Mouse (Mus musculus): ENCODE measurements at regions not wholly inside any gene's neighbourhood (a gene's known extent, or its start where the extent isn't known, plus 50 kb on each side); places are given as distances from the start of the nearest gene placed in this dataset.
"Not testable (repeated sequence)": the region's sequence is repeated elsewhere in the genome, so short reads cannot be mapped to it uniquely, and the experiment has no call there.

DNA sequence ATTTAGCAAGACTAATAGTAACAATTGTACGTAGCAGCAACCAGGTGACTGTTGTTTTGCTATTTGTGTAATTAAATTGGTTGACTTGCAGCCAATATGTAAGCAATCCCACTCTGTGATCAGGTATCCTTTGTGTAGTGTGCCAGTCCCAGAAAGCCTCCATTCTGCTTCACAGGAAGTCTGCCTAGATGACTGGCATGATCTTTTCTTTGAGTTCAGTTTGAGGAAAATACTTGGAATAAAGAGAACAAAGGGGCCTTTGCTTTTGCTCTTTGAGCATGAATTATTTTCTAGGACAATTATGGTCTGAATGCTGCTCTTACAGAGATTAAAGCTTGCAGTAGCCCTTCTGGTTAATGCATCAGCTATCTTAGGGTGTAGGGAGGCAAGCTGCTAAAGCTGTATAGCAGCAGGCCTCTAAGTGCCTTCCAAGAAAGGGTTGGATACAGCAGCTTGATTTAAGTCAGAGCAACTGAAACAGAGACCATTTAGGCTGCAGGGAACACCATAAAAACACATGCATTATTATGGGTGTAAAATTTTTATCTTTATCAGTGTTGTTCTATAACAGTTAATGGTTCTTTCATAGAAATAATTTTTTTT lies 271.3 kb upstream of the Slc39a10 start:
- no peaks in the 10 kb centered on the region for H3K9me3 ChIP-seq (ENCODE audit: control insufficient read depth, low read length)
- no peaks in the 10 kb centered on the region for H3K27me3 ChIP-seq (ENCODE audit: control insufficient read depth, insufficient read depth, low read length)
- no peak overlapping the region for H3K9ac ChIP-seq (replicated peaks)
- DNase-seq (ENCODE audit: low read depth in 3 of 3, low spot score in 3 of 3): no peak
- H3K4me2 ChIP-seq (ENCODE audit: low read depth): no peak overlapping the region
- WGBS (ENCODE audit: insufficient replicate concordance): 38% methylated on average over 1 of the region's 1 CpGs
- TF ChIP-seq CTCF (IDR thresholded peaks at IDR 0.05; ENCODE audit: low read depth) (no peak), EP300 (IDR thresholded peaks at IDR 0.05; ENCODE audit: low read depth) (no peak)
- H3K4me1 ChIP-seq (replicated peaks; ENCODE audit: control insufficient read depth in 2 of 2, insufficient read depth in 2 of 2, low read length in 1 of 2): no peaks in the 10 kb centered on the region
- no peak for ATAC-seq (ENCODE audit: insufficient read depth)
- H3K4me3 ChIP-seq (ENCODE audit: insufficient read depth in 1 of 2, low read depth in 2 of 2, low read length in 2 of 2): no peak overlapping the region
- H3K27ac ChIP-seq: no peak overlapping the region
- H3K36me3 ChIP-seq (replicated peaks; ENCODE audit: control insufficient read depth, insufficient read depth, low read depth): no peaks in the 10 kb centered on the region

DNA sequence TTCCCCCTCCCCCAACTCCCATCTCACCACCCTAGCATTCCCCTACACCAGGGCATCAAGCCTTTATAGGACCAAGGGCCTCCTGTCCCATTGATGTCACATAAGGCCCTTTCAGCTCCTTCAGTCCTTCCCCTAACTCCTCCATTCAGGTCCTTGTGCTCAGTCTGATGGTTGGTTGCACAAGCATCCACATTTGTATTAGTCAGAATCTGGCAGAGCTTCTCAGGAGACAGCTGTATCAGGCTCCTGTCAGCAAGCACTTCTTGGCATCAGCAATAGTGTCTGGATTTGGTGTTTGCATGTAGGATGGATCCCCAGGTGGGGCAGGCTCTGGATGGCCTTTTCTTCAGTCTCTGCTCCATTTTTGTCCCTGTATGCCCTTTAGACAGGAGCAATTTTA lies 237.4 kb upstream of the Slc39a10 start:
- not testable (repeated sequence) for H3K4me2 ChIP-seq (ENCODE audit: low read depth); ATAC-seq (ENCODE audit: insufficient read depth); H3K27ac ChIP-seq; H3K4me3 ChIP-seq (ENCODE audit: insufficient read depth in 1 of 2, low read depth in 2 of 2, low read length in 2 of 2); H3K4me1 ChIP-seq (replicated peaks; ENCODE audit: control insufficient read depth in 2 of 2, insufficient read depth in 2 of 2, low read length in 1 of 2); H3K9ac ChIP-seq (replicated peaks); DNase-seq (ENCODE audit: low read depth in 3 of 3, low spot score in 3 of 3); H3K27me3 ChIP-seq (ENCODE audit: control insufficient read depth, insufficient read depth, low read length); H3K9me3 ChIP-seq (ENCODE audit: control insufficient read depth, low read length); H3K36me3 ChIP-seq (replicated peaks; ENCODE audit: control insufficient read depth, insufficient read depth, low read depth)

DNA sequence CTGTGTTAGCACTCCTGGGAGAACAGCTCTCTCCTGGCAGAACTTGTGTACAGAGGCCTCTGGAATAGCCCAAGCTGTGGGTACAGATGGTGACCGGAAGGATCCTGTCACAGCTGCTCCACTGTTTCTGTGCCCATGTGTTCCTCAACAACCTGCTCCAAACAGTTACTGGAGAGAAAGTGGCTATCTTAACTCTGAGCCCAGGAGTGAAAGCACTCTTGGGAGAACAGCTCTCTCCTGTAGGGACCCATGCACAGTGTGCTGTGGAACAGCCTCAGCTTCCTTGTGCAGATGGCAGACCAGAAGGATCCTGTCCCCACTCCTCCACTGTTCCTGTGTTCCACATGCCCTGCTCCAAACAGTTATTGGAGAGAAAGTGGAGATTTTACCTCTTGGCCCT lies 227.0 kb upstream of the Slc39a10 start:
- H3K27me3 ChIP-seq (ENCODE audit: control insufficient read depth, insufficient read depth, low read length): no peaks in the 10 kb centered on the region
- DNase-seq (ENCODE audit: low read depth in 3 of 3, low spot score in 3 of 3) (no peak), ATAC-seq (ENCODE audit: insufficient read depth) (no peak)
- H3K4me3 ChIP-seq (ENCODE audit: insufficient read depth in 1 of 2, low read depth in 2 of 2, low read length in 2 of 2): no peak overlapping the region
- no peaks in the 10 kb centered on the region for H3K9me3 ChIP-seq (ENCODE audit: control insufficient read depth, low read length)
- H3K36me3 ChIP-seq (replicated peaks; ENCODE audit: control insufficient read depth, insufficient read depth, low read depth): no peaks in the 10 kb centered on the region
- TF ChIP-seq EP300 (IDR thresholded peaks at IDR 0.05; ENCODE audit: low read depth) (no peak), CTCF (IDR thresholded peaks at IDR 0.05; ENCODE audit: low read depth) (no peak)
- H3K27ac ChIP-seq: no peak overlapping the region
- no peak overlapping the region for H3K4me2 ChIP-seq (ENCODE audit: low read depth)
- H3K4me1 ChIP-seq (replicated peaks; ENCODE audit: control insufficient read depth in 2 of 2, insufficient read depth in 2 of 2, low read length in 1 of 2): no peaks in the 10 kb centered on the region
- H3K9ac ChIP-seq (replicated peaks): no peak overlapping the region
- WGBS (ENCODE audit: insufficient replicate concordance): 80% methylated on average over 1 of the region's 1 CpGs

DNA sequence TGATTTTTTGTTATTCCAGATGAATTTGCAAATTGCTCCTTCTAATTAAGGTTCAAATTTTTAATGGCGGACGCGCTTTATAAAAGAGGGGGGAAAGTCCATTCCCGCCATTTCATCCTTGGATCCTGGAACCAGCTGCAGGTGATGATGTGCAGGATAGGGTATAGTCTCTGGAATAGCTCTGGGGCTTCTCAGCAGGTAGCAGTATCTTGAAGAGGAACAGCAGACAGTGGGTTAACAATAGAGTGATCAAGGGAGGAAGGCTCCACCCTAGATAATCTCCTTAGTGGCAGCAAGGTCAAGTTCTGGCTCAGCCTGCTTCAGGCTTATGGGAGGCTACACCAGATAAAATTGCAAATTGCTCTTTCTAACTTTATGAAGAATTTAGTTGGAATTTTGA lies 224.0 kb upstream of the Slc39a10 start:
- ATAC-seq (ENCODE audit: insufficient read depth); H3K4me3 ChIP-seq (ENCODE audit: insufficient read depth in 1 of 2, low read depth in 2 of 2, low read length in 2 of 2); H3K4me1 ChIP-seq (replicated peaks; ENCODE audit: control insufficient read depth in 2 of 2, insufficient read depth in 2 of 2, low read length in 1 of 2); DNase-seq (ENCODE audit: low read depth in 3 of 3, low spot score in 3 of 3); H3K27me3 ChIP-seq (ENCODE audit: control insufficient read depth, insufficient read depth, low read length); H3K4me2 ChIP-seq (ENCODE audit: low read depth); H3K36me3 ChIP-seq (replicated peaks; ENCODE audit: control insufficient read depth, insufficient read depth, low read depth); H3K27ac ChIP-seq; H3K9ac ChIP-seq (replicated peaks); H3K9me3 ChIP-seq (ENCODE audit: control insufficient read depth, low read length): not testable (repeated sequence)
- WGBS (ENCODE audit: insufficient replicate concordance): 72% methylated on average over 4 of the region's 4 CpGs

DNA sequence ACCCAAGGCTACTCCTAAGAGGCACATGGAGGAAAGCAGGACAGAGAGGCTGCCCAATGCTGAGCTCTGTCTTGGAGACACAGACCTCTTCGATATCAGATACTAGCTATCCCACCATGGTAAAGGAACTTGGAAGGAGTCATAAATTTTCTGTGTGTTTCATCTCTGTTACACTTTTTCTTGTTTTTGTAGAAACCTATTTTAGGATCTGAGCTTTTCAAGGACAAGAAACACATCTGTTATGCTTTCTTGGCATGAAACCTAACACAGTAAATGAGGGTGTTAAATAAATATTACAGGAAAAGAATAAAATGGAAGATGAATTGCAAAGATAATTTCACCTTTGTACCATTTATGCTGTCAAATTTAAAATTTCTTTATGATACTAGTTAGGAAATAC lies 219.8 kb upstream of the Slc39a10 start:
- H3K9ac ChIP-seq (replicated peaks): no peak overlapping the region
- no peaks in the 10 kb centered on the region for H3K27me3 ChIP-seq (ENCODE audit: control insufficient read depth, insufficient read depth, low read length)
- no peak overlapping the region for H3K4me2 ChIP-seq (ENCODE audit: low read depth)
- H3K9me3 ChIP-seq (ENCODE audit: control insufficient read depth, low read length): no peaks in the 10 kb centered on the region
- TF ChIP-seq EP300 (IDR thresholded peaks at IDR 0.05; ENCODE audit: low read depth) (no peak), CTCF (IDR thresholded peaks at IDR 0.05; ENCODE audit: low read depth) (no peak)
- DNase-seq (ENCODE audit: low read depth in 3 of 3, low spot score in 3 of 3) (no peak), ATAC-seq (ENCODE audit: insufficient read depth) (no peak)
- no peak overlapping the region for H3K4me3 ChIP-seq (ENCODE audit: insufficient read depth in 1 of 2, low read depth in 2 of 2, low read length in 2 of 2)
- 41% methylated on average over 1 of the region's 1 CpGs for WGBS (ENCODE audit: insufficient replicate concordance)
- no peaks in the 10 kb centered on the region for H3K36me3 ChIP-seq (replicated peaks; ENCODE audit: control insufficient read depth, insufficient read depth, low read depth)
- H3K27ac ChIP-seq: no peak overlapping the region
- H3K4me1 ChIP-seq (replicated peaks; ENCODE audit: control insufficient read depth in 2 of 2, insufficient read depth in 2 of 2, low read length in 1 of 2): no peaks in the 10 kb centered on the region

DNA sequence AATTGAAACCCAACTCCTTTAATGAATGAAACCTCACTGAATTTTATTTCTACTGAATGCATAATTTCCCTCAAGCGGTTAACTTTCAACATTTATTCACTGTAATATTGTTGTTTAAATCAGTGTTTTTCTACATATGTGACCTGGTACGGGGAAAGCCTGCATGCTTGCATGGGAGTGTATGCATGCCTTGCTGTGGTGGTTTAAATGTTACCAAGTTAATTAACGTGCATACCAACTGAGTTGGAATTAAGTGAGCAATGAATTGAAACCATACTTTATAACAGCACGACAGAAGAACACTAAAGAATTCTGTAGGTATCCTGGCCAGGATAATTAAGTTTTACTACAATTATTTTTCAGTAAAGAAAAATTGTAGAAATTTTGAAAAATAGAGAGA lies 211.4 kb upstream of the Slc39a10 start:
- ATAC-seq (ENCODE audit: insufficient read depth) (no peak), DNase-seq (ENCODE audit: low read depth in 3 of 3, low spot score in 3 of 3) (no peak)
- H3K27ac ChIP-seq: no peak overlapping the region
- no peaks in the 10 kb centered on the region for H3K27me3 ChIP-seq (ENCODE audit: control insufficient read depth, insufficient read depth, low read length)
- H3K9me3 ChIP-seq (ENCODE audit: control insufficient read depth, low read length): no peaks in the 10 kb centered on the region
- 58% methylated on average over 4 of the region's 4 CpGs for WGBS (ENCODE audit: insufficient replicate concordance)
- no peak overlapping the region for H3K4me3 ChIP-seq (ENCODE audit: insufficient read depth in 1 of 2, low read depth in 2 of 2, low read length in 2 of 2)
- no peaks in the 10 kb centered on the region for H3K4me1 ChIP-seq (replicated peaks; ENCODE audit: control insufficient read depth in 2 of 2, insufficient read depth in 2 of 2, low read length in 1 of 2)
- H3K4me2 ChIP-seq (ENCODE audit: low read depth): no peak overlapping the region
- H3K9ac ChIP-seq (replicated peaks): no peak overlapping the region
- TF ChIP-seq EP300 (IDR thresholded peaks at IDR 0.05; ENCODE audit: low read depth) (no peak), CTCF (IDR thresholded peaks at IDR 0.05; ENCODE audit: low read depth) (no peak)
- no peaks in the 10 kb centered on the region for H3K36me3 ChIP-seq (replicated peaks; ENCODE audit: control insufficient read depth, insufficient read depth, low read depth)

Measured in liver, embryonic 14.5 days (tissue).